Mouse (Mus musculus): ENCODE measurements at regions not wholly inside any gene's neighbourhood (a gene's known extent, or its start where the extent isn't known, plus 50 kb on each side); places are given as distances from the start of the nearest gene placed in this dataset.

DNA sequence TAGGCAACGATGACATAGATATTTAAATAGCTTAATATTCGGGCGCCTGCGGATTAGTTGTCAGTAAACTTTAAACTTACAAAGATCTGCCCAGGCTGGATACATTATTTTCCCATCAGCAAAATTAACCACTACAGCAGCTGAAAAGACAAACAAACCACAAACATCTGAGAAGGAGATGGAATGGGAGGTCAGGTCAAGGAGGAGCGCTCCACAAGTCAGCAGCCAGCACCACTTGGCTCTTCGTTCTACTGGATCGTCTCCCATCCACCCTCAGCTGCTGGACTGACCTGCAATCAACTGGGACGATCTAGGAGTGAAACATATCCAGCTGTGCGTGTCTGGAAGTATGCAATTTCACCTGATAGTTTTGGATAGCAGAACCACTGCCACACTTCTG, 599.3 kb downstream of the Ptprc start:
- in situ Hi-C loops (cut with MboI; ENCODE audit: low sequenced_read_pairs): no loop called here

DNA sequence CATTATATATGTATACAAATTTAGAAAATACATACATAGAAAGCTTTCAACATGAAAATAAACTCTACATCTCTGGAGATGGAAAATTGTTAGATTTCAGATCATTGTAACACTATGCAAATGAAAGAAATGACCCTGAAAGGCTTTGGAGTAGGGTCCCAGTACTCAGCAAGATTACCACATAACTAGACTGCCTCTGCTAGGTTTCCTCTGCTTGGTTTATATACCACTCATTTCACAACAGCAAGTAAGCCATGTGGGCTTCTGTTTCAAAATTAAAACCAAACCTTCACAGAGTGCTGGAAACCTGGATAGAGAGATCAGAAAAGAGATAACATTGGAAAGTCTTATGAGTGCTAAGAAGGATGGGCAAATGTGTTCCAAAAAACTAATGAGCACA, 600.1 kb downstream of the Ptprc start:
- in situ Hi-C loops (cut with MboI; ENCODE audit: low sequenced_read_pairs): no loop called here

- in situ Hi-C loops (cut with MboI; ENCODE audit: low sequenced_read_pairs): no loop called here
These were observed 603.3 kb downstream of the Ptprc start for GRCm38 (mm10) chr1:137571905-137572865.

DNA sequence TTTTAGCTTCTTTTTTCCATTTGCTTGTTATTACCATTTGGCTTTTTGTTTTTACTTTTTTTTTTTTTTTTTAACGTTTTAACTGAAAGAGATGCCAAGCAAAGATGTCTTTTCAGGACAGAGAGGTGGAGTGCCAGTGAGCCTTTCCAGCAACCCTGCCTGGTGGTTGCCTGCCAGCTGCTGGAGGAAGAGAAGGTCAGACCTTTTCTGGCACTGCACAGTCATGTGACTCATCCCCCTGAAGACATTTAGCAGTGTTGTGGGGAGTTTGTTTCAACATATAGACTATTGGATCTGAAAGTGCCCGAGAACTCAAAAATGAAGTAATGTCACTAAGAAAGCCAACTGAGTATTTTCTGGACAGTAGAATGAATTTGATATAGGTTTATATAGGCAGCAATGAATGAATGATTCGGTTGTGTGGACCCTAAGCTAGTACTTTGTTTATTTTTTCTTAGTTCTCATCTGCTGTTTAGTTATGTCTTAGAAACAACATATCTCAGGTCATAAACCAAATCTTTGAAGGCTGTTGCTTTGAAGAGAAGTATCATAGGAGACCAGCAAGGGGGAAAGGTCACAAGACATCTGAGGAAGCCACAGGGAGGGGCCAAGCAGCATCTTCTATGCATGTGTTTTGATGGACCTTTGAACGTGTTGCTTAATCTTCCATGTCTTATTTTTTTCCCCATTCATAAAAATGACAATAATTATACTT, 604.2 kb downstream of the Ptprc start:
- in situ Hi-C loops (cut with MboI; ENCODE audit: low sequenced_read_pairs): no loop called here

GRCm38 (mm10) chr1:137567526-137567925, 607.3 kb upstream of the Nr5a2 start:
- in situ Hi-C loops (cut with MboI; ENCODE audit: low sequenced_read_pairs): no loop called here

GRCm38 (mm10) chr1:137565573-137566048, 605.4 kb upstream of the Nr5a2 start:
- in situ Hi-C loops (cut with MboI; ENCODE audit: low sequenced_read_pairs): no loop called here

DNA sequence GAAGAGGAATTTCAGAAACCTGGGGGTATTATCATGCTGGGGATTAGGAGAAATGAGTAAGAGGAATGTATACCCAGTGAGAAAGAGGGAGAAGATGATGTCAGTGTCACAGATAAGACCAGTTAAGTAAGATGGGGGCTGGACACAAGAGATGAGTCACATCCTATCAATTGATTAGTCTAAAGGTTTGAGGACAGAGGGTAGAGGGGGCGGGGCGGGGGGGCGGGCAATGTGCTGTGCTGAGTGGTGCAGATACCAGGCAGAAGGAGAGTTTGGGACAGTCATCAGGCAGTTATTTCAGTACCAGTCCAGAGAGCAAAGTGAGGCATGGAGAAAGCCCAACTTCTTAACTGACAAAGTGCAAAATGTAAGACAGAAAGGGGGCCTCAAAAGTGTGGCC, 601.4 kb upstream of the Nr5a2 start:
- in situ Hi-C loops (cut with MboI; ENCODE audit: low sequenced_read_pairs): no loop called here

DNA sequence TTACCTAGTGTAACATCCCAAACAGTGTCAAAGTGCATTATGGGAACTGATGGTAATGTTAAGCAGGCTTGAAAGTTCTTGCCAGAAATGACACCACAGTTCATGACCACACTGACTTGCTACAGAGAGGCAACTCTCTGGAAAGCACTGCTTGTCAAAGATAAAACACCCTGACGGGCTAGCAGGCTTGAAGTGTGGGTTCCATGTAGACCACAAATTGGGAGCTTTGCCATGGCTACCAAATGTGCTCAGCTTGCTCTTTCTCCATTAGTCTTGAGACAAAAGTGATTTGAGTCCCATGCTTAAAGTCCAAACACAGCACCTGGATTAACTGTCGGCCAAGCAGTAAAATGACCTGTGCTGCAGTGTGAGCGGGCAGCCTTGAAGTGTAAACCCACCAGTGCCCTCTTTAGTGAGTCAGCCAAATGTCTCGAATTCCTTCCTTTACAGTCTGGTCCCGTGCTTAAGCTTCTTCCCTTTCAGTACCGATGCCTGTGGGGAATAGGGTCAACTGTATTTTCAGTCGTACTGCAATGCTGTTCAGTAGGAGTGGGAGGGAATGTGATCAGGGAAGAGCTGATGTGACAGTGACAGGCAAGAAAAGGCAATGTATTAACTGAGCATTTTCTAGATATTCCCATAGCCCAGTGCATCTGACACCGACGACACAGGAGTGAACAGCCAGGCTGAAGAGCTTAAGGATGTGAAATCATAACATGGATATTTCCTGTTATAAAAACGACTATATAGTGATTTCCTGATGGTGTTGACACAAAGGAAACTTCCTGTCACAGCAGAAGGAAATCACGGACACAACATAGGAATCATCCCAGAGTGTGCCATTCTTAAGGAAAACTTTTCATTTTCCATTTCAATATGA, 600.4 kb upstream of the Nr5a2 start:
- in situ Hi-C loops (cut with MboI; ENCODE audit: low sequenced_read_pairs): no loop called here

DNA sequence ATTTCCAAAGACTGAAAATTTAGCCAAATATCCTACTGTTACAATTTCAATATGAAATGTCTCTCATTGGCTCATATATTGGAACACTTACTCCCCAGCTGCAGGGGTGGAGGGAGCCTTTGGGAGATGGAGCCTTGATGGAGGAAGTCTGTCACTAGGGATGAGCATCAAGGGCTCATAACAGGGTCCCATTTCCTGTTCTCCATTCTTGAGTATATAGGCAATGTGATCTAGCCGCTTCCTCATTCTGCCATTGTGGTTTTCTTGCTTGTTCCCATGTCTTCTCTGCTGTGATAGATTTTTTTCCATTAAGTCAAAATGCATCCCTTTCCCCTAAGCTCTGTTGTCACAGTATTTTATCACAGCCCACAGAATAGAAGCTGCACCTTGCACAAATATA, 589.4 kb upstream of the Nr5a2 start:
- in situ Hi-C loops (cut with MboI; ENCODE audit: low sequenced_read_pairs): no loop called here

DNA sequence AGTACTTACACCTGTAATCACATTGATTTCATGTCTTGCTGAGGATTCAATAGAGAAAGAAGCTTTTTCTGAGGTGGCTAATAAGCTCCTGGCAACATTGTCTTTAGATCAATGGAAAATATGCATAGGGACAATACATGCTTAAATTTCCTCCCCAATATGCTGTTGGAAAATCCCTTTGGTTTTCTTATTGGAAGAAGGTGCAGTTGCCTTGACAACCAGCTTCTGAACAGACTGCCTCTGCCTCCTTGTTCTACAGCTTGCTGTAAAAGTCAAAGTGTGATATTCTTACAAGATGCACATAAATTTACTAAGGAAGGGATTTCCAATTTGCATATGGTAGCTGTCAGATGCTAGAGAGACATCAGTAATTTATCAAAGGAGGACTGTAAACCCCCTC, 585.4 kb upstream of the Nr5a2 start:
- in situ Hi-C loops (cut with MboI; ENCODE audit: low sequenced_read_pairs): no loop called here

DNA sequence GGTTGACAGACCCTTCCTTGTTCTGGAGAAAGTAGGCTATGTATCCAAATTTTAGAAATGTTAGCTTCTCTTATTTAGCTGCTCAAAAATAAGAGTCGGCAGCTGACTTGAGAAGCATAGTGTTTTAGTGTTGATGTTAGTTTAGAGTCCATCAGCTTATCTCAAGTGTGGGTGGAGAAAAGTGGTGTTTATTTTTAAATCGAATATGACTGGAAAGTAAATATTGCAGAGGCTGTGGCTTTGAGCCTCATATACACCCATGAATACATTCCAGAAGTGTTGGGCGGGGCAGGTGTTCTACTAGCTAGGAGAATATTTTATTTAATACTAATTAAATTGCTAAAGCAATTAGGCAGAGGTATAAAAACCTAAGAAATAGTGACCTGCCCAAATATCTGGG, 583.6 kb upstream of the Nr5a2 start:
- in situ Hi-C loops (cut with MboI; ENCODE audit: low sequenced_read_pairs): no loop called here

- in situ Hi-C loops (cut with MboI; ENCODE audit: low sequenced_read_pairs): no loop called here
These were observed 581.2 kb upstream of the Nr5a2 start for GRCm38 (mm10) chr1:137541453-137541852.

GRCm38 (mm10) chr1:137539424-137540116, 579.3 kb upstream of the Nr5a2 start:
- in situ Hi-C loops (cut with MboI; ENCODE audit: low sequenced_read_pairs): no loop called here

GRCm38 (mm10) chr1:137514750-137515149, 554.5 kb upstream of the Nr5a2 start:
- in situ Hi-C loops (cut with MboI; ENCODE audit: low sequenced_read_pairs): no loop called here

GRCm38 (mm10) chr1:137503704-137504422, 543.6 kb upstream of the Nr5a2 start:
- in situ Hi-C loops (cut with MboI; ENCODE audit: low sequenced_read_pairs): no loop called here

- in situ Hi-C loops (cut with MboI; ENCODE audit: low sequenced_read_pairs): no loop called here
These were observed 528.0 kb upstream of the Nr5a2 start for GRCm38 (mm10) chr1:137488226-137488625.

DNA sequence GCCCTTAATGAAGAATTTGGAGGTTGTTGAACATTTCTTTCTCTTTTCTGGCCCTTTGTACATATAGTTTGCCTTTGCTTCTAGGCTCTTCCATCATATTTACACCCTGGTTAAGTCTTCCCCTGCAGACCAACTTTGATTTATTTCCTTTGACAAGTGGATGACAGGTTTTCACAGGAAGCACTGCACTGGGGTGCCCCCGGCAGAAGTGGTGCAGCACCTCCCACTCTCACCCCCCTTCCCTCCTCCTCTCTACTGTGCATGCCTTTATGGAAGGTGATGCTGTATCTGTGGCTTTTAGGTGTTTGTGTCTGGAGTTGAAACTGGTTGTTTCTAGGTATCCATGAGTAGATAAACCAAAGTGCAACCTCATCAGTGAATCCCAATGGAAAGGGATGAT, 518.2 kb upstream of the Nr5a2 start:
- in situ Hi-C loops (cut with MboI; ENCODE audit: low sequenced_read_pairs): no loop called here

GRCm38 (mm10) chr1:137477239-137477638, 517.0 kb upstream of the Nr5a2 start:
- in situ Hi-C loops (cut with MboI; ENCODE audit: low sequenced_read_pairs): no loop called here

- in situ Hi-C loops (cut with MboI; ENCODE audit: low sequenced_read_pairs): no loop called here
These were observed 514.6 kb upstream of the Nr5a2 start for GRCm38 (mm10) chr1:137474858-137475257.

All from CH12F3 (cell line).